Mouse (Mus musculus) midbrain, embryonic 13.5 days (tissue): Measurements from ENCODE around the gene Ubc. TPM values are rescaled to one million over a fixed set of nuclear protein-coding genes. Genes with fewer than 3 reads are reported as not detected.

Experiments
- ATAC-seq: fragments of 200-750 bp; cut with Nextera tagmentation; 2 replicates; pipeline ENCODE4 v1.8.0; 2017; ENCODE audit warnings: mild to moderate bottlenecking, moderate TSS enrichment, moderate library complexity
- H3K27ac ChIP-seq: fragments of 300-500 bp; sonication (generic); 2 replicates; pipeline ENCODE4 v1.5.1; 2015; ENCODE audit warnings: inconsistent platforms, mild to moderate bottlenecking, moderate library complexity
- H3K27me3 ChIP-seq: fragments of 300-500 bp; sonication (generic); 2 replicates; pipeline ENCODE4 v1.6.1; 2015; ENCODE audit warnings: mild to moderate bottlenecking, inconsistent platforms
- H3K36me3 ChIP-seq: fragments of 300-500 bp; sonication (generic); 2 replicates; pipeline ENCODE4 v1.6.1; 2015; ENCODE audit warnings: mild to moderate bottlenecking, inconsistent platforms
- H3K4me1 ChIP-seq: fragments of 300-500 bp; sonication (generic); replicated peaks from 2 replicates; pipeline ENCODE4 v1.6.1; 2015; ENCODE audit warnings: inconsistent platforms
- H3K4me2 ChIP-seq: fragments of 300-500 bp; sonication (generic); replicated peaks from 2 replicates; pipeline ENCODE4 v1.6.1; 2015; ENCODE audit warnings: moderate library complexity, mild to moderate bottlenecking, inconsistent platforms
- H3K4me3 ChIP-seq: fragments of 300-500 bp; sonication (generic); replicated peaks from 2 replicates; pipeline ENCODE4 v1.5.1; 2015; ENCODE audit warnings: mild to moderate bottlenecking, inconsistent platforms
- H3K9ac ChIP-seq: fragments of 300-500 bp; sonication (generic); replicated peaks from 2 replicates; pipeline ENCODE4 v1.6.1; 2015; ENCODE audit warnings: mild to moderate bottlenecking, inconsistent platforms
- H3K9me3 ChIP-seq: fragments of 300-500 bp; sonication (generic); 2 replicates; pipeline ENCODE4 v1.6.1; 2016; ENCODE audit warnings: mild to moderate bottlenecking, inconsistent platforms
- WGBS: fragments of 180-500 bp; shearing (Covaris S2); methylation state at CpG from one replicate; pipeline ENCODE4 v1.1.7; 2015; 5-methylcytosine and 5-hydroxymethylcytosine counted together
- polyA plus RNA-seq: library from polyadenylated mRNA; unstranded; fragments of >200 nt; fragmentation: Nextera tagmentation; extraction: Ambion mirVana; gene quantifications from 2 replicates; pipeline ENCODE4 v1.2.1, GENCODE M21; 2015

Ubc gene
- polyA plus RNA-seq, 1 experiment from 2014 or later = 1,275 TPM

DNA sequence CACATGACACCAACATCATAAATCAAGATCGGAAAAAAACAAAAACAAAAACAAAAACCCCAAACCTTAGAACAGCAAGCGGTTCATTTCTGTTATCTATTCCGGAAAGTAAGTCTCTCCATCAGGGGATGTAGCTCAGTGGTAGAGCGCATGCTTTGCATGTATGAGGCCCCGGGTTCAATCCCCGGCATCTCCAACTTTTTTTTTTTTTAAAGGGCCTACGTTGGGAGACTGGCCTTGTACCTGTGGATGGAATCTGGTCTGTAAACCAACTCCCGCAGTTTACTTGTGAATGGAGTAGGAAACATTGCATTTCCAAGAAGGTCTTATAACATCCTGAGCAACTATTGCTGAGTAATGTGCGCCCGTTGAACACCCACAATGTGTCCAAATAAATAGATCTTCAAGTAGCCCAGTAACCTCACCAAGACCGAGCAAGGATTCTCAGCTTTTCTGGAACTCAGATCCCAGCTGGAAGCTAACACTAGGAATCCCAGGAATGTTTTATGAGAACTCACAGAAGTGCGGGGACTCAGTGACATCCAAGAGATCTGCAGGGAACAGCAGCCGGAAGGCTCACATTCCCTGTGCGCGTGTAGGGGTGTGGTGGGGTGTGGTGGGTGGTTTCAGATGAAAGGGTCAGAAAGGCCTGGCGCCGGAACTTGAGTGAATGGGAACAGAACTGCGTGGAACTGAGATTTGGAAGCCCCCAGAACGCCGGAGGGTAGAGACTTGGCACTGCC is 19.5 kb upstream of the Ubc start:
- Histone ChIP-seq H3K4me2 (peak overlapping the region; percentile 27), H3K36me3 (peaks cover 16% of the 10 kb centered on the region), H3K9me3 (no peaks in the 10 kb centered on the region), H3K27me3 (no peaks in the 10 kb centered on the region), H3K9ac (no peak overlapping the region), H3K4me3 (peak overlapping the region; percentile 26), H3K27ac (no peak overlapping the region), H3K4me1 (peaks cover 9% of the 10 kb centered on the region)
- ATAC-seq = no peak
- WGBS = 7% methylated on average over 20 of the region's 20 CpGs

DNA sequence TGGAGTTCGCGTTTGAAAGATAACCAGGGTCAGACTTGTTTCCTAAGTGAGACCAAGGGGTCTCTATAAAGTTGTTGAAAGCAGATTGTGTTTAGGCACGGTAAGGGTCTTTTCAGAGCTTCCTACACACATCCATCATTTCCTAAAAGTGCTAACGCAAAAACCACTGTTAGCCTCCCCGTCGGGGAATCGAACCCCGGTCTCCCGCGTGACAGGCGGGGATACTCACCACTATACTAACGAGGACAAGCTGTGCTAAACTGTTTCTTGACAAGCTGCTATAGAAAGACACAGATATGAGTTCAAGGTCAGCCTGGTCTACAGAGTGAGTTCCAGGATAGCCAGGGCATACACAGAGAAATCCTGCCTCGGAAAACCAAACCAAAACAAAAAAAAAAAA is 18.8 kb upstream of the Ubc start:
- Histone ChIP-seq H3K27me3 (no peaks in the 10 kb centered on the region), H3K4me3 (peak overlapping the region; percentile 26), H3K9me3 (no peaks in the 10 kb centered on the region), H3K4me1 (peaks cover 11% of the 10 kb centered on the region), H3K9ac (no peak overlapping the region), H3K36me3 (peaks cover 10% of the 10 kb centered on the region), H3K4me2 (peak overlapping the region; percentile 27), H3K27ac (no peak overlapping the region)
- ATAC-seq = peak; percentile 18; the same call in 1 of the 2 replicates
- 2% methylated on average over 13 of the region's 13 CpGs for WGBS

DNA sequence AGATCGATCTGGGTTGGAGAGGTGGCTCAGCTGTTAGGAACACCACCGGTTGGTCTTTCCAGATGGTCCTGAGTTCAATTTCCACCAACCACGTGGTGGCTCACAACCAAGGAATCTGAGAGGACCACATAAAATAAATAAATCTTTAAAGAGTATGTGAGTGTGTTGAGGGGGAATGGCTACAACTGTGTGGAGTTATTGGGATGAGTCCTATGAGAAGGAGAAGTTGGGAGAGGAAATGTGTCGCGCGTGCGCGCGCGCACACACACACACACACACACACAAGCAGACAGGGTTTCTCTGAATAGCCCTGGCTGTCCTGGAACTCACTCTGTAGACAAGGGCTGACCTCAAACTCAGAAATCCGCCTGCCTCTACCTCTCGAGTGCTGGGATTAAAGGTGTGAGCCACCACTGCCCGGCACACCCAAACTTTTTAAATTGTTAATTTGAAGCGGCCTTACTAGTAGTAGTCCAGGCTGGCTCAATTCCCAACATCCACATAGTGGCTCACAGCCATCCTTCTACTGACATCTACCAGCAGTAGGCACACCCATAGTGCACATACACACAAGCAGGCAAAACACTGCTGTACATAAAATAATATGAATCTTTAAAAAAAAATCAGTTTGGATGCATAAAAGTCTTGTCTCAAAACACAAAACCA is 18.0 kb upstream of the Ubc start:
- Histone ChIP-seq H3K27me3 (no peaks in the 10 kb centered on the region), H3K9me3 (no peaks in the 10 kb centered on the region), H3K4me3 (no peak overlapping the region), H3K4me2 (no peak overlapping the region), H3K9ac (no peak overlapping the region), H3K36me3 (0 out of 2 replicates have a peak, but pooled peaks cover 2% of the 10 kb centered on the region), H3K4me1 (peaks cover 15% of the 10 kb centered on the region), H3K27ac (0 out of 2 replicates have a peak overlapping the region, but pooled peaks have one; percentile 90)
- ATAC-seq = no peak
- WGBS = 72% methylated on average over 14 of the region's 14 CpGs

DNA sequence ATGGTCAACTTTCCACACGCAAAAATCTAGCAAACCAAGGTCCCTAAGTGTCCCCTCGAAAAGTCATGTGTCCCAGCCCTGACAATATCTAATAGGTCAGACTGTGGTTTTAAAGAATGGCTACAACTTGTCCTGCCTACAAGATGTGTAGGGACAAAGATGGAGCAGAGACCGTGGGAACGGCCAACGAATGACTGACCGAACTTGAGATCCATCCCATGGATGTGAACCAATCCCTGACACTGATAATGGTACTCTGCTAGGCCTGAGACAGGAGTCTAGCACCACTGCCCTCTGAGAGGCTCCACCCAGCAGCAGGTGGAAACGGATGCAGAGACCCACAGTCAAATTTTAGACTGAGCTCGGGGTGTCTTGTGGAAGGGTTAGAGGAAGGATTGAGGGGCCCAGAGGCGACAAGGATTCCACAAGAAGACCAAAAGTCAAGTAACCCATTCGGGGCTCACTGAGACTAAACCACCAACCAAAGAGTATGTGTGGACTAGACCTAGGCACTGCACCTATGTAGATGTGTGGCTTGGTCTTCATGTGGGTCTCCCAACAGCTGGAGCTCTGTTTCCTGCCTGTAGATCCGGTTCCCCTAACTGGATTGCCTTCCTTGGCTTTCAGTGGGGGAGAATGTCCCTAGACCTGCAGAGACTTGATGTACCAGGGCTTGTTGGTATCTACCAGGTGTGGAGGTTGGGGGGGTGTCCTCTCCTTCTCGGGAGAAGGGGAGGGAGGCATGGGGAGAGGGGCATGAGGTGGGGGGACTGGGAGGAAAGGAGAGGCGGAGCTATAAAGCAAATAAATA is 17.2 kb upstream of the Ubc start:
- ATAC-seq = no peak
- 57% methylated on average over 13 of the region's 13 CpGs for WGBS
- no peaks in the 10 kb centered on the region for H3K36me3 ChIP-seq

DNA sequence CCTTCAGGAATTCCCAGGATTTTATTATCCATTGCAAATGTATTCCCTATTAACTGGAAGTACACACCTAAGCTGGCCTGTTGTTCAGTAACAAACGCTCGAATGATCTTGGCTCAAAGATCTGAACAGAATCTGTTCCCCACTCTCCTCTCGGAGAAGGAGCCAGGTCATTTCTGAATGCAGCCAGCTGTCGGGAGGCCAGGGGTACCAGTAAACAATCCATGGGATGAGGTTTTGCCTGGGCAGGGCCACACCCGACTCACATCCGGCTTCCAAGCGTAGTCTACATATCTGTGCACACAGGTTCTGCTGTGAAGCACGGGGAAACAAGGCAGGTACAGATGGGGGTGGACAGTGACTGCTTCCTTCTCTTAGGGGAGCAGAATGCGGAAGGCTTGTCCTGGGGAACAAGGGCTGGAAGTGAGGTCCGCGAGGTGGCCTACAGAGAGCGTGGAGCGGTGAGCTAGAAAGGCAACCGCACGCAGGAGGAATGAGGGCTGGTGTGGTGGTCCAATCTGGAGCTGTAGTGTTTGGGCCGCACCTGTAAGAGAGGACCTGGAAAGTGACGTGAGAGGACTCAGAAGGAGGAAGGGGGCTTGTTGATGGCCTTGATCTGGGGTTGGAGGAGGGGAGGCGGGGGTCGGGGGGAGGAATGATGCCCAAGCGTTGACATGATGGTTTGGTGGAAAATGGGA is 16.5 kb upstream of the Ubc start:
- H3K4me1 ChIP-seq = peaks cover 15% of the 10 kb centered on the region
- H3K27me3 ChIP-seq = no peaks in the 10 kb centered on the region
- peak overlapping the region; percentile 77 for H3K9ac ChIP-seq
- H3K9me3 ChIP-seq = no peaks in the 10 kb centered on the region
- peak overlapping the region; percentile 69 for H3K4me2 ChIP-seq
- peak overlapping the region; percentile 90 for H3K27ac ChIP-seq
- peak overlapping the region; percentile 56 for H3K4me3 ChIP-seq
- peak; percentile 34 for ATAC-seq
- H3K36me3 ChIP-seq = no peaks in the 10 kb centered on the region
- 3% methylated on average over 20 of the region's 20 CpGs for WGBS

More for the DNA sequence above, 17.2 kb upstream of the Ubc start:
- H3K27ac ChIP-seq = peak overlapping the region; percentile 90
- H3K4me3 ChIP-seq = peak overlapping the region; percentile 56
- peak overlapping the region; percentile 77 for H3K9ac ChIP-seq
- peaks cover 15% of the 10 kb centered on the region for H3K4me1 ChIP-seq
- H3K27me3 ChIP-seq = no peaks in the 10 kb centered on the region
- H3K4me2 ChIP-seq = peak overlapping the region; percentile 69
- H3K9me3 ChIP-seq = no peaks in the 10 kb centered on the region

DNA sequence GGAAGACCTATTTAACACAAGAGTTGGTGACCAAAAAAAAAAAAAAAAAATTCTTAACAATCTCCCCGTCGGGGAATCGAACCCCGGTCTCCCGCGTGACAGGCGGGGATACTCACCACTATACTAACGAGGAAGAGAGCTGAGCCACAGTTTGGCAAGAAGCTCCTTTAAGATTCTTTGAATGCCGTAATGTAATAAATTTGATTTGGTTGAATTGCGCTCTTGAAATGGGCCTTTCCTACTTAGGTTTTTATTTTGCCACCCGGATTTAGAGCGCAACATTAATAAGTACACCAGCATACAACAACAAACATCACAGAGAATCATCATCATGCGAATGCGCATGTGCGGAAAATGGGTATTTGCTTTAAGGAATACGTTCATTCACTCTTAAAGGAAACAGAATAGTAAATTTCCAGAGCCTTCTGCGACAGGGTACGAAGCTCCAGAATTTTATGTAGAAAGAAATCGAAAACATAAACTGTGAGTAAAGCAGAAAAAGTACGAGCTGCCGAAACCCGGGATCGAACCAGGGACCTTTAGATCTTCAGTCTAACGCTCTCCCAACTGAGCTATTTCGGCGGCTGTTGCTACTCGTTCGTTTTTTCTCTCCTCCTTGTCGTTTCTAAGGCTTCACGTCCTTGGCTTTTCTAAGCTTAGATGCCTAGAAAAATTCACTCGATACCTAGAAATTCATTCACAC is 15.7 kb upstream of the Ubc start:
- Histone ChIP-seq H3K36me3 (no peaks in the 10 kb centered on the region), H3K9me3 (no peaks in the 10 kb centered on the region), H3K27me3 (no peaks in the 10 kb centered on the region), H3K4me2 (peak overlapping the region; percentile 69), H3K9ac (peak overlapping the region; percentile 77), H3K4me1 (peaks cover 15% of the 10 kb centered on the region), H3K4me3 (peak overlapping the region; percentile 56), H3K27ac (peak overlapping the region; percentile 90)
- ATAC-seq = peak; percentile 59
- under 1% methylated on average over 31 of the region's 31 CpGs for WGBS

DNA sequence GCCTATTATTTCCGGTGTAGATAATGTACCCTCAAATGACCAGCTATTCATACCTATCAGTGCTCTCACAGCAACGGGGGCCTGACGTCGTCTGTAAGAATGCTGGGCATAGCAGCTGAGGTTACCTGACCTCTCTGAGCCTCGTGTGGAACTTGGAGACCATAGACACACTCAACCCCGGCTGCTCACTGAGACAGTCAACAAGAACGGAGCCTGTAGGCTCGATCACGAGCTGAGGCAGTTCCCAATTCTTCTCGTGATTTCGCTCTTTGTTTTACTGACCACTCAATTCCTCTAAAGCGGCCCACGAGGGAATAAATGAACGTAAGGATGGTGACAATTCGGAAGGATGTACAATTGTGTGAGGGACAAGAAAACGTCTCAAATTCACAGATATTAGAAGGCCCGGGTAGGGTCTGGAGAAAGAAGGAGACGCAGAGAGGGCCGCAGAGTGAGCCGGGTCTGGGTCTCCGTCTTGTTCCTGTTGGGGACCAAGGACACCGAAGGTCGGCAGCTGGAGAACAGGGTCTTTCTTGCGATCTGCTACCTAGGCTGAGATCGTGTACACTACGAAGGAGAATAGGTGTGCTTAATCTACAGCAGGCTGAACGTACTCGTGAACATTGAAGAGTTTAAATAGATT is 15.0 kb upstream of the Ubc start:
- Histone ChIP-seq H3K27me3 (no peaks in the 10 kb centered on the region), H3K4me3 (peak overlapping the region; percentile 56), H3K27ac (peak overlapping the region; percentile 90), H3K4me2 (peak overlapping the region; percentile 69), H3K4me1 (peaks cover 15% of the 10 kb centered on the region), H3K9me3 (no peaks in the 10 kb centered on the region), H3K9ac (peak overlapping the region; percentile 62), H3K36me3 (no peaks in the 10 kb centered on the region)
- ATAC-seq = peak; percentile 41
- under 1% methylated on average over 28 of the region's 28 CpGs for WGBS

DNA sequence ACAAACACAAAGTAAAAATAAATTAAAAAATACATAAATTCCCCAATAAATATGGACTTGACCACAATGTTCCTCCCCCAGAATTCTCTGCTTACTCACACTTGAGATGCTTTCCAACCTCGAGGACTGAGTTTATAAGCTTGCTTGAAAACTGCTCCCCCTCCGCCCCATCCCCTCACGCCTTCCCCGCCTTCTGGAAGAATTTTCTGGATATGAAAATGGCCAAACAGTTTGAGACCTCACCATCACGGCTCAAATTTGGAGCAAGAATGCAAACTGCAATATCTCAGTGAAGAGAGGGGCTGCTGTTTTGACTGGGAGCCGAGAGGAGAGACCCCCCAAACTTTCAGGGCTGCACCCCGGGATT is 14.5 kb upstream of the Ubc start:
- 2% methylated on average over 7 of the region's 7 CpGs for WGBS
- H3K27me3 ChIP-seq = no peaks in the 10 kb centered on the region
- peak overlapping the region; percentile 56 for H3K4me3 ChIP-seq
- peaks cover 15% of the 10 kb centered on the region for H3K4me1 ChIP-seq
- peak overlapping the region; percentile 62 for H3K9ac ChIP-seq
- H3K27ac ChIP-seq = peak overlapping the region; percentile 90
- peak overlapping the region; percentile 69 for H3K4me2 ChIP-seq
- no peaks in the 10 kb centered on the region for H3K9me3 ChIP-seq
- H3K36me3 ChIP-seq = no peaks in the 10 kb centered on the region
- no peak for ATAC-seq

DNA sequence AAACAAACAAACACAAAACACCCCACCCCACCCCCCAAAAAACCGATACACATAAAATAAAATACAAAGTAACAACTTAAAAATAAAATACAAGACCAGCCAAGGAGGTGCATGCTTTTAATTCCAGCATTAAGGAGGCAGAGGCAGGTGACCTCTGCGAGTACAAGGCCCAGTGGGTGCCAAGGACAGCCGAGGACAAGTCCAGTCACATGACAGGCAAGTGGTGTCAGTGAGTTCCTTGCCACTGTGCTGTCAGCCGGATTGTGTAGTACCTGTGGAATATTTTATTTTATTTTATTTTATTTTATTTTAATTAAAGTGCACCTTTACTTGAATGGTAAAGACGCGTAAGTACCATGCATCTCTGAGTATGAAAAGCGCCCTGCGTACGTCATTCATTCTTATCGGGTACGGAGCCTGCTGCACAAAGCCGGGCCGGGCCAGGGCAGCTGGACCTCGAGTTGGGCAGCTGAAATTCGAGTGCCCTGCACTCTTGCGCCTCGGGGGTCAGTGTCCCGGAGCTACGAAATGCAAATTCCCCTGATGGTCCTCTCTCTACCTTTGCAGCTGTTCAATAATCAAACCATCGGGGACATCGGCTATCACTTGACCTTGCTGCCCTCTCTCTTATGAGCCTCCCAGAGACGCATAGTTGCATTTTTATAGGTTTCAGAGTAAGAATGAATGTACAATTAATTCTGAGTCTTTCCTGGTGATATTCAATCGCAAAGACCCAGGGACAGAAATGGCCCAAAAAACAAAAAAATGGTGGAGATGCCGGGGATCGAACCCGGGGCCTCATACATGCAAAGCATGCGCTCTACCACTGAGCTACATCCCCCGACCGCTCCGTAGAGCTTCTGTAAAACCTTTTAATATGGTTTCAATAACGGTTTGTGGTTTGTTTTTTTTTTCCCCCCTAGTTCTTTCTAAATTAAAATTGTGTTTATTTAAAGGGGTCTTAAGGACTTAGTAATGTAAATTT is 13.8 kb upstream of the Ubc start:
- Histone ChIP-seq H3K4me2 (peak overlapping the region; percentile 54), H3K9me3 (no peaks in the 10 kb centered on the region), H3K27ac (peak overlapping the region; percentile 56; the same call in 1 of the 2 replicates), H3K4me1 (peaks cover 15% of the 10 kb centered on the region), H3K9ac (peak overlapping the region; percentile 49), H3K27me3 (no peaks in the 10 kb centered on the region), H3K36me3 (no peaks in the 10 kb centered on the region), H3K4me3 (peak overlapping the region; percentile 56)
- 0 out of 2 replicates have a peak, but pooled peaks have one; percentile 35 for ATAC-seq
- 11% methylated on average over 31 of the region's 31 CpGs for WGBS

DNA sequence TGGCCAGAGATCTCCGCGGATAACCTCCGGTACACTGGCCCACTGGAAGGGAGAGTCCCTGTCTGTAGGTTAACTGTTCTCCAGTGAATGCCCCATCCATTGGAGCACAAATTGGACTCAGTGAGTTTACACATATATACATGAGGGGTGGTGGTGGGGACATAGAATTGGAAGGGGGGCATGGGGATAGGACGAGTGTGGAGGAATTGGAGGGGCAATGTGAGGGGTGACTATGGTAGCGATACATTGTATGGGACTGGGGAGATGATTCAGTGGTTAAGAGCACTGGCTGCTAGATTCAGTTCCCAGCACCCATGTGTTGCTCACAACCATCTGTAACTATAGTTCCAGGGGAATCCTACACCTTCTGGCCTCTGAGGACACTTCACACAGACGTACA is 13.0 kb upstream of the Ubc start:
- no peak overlapping the region for H3K4me3 ChIP-seq
- ATAC-seq = no peak
- no peak overlapping the region for H3K27ac ChIP-seq
- no peaks in the 10 kb centered on the region for H3K9me3 ChIP-seq
- no peaks in the 10 kb centered on the region for H3K27me3 ChIP-seq
- no peak overlapping the region for H3K4me2 ChIP-seq
- 67% methylated on average over 6 of the region's 6 CpGs for WGBS
- H3K36me3 ChIP-seq = no peaks in the 10 kb centered on the region
- H3K4me1 ChIP-seq = peaks cover 15% of the 10 kb centered on the region
- H3K9ac ChIP-seq = no peak overlapping the region
